Mouse (Mus musculus): ENCODE measurements at regions not wholly inside any gene's neighbourhood (a gene's known extent, or its start where the extent isn't known, plus 50 kb on each side); places are given as distances from the start of the nearest gene placed in this dataset.

GRCm38 (mm10) chr14:46706462-46706861 is 53.9 kb upstream of the Cdkn3 start:
- no peaks in the 10 kb centered on the region for H3K36me3 ChIP-seq
- no peak overlapping the region for H3K9ac ChIP-seq
- no peak for ATAC-seq
- no peak overlapping the region for H3K4me3 ChIP-seq
- H3K27me3 ChIP-seq (replicated peaks): no peaks in the 10 kb centered on the region; the same call in 1 of the 2 replicates
- peaks cover 5% of the 10 kb centered on the region for H3K4me1 ChIP-seq
- H3K4me2 ChIP-seq: no peak overlapping the region
- no peaks in the 10 kb centered on the region for H3K9me3 ChIP-seq (replicated peaks)
- H3K27ac ChIP-seq: no peak overlapping the region
- WGBS (ENCODE audit: insufficient replicate concordance): 77% methylated on average over 4 of the region's 4 CpGs

GRCm38 (mm10) chr14:46704316-46704751 is 56.0 kb upstream of the Cdkn3 start:
- Histone ChIP-seq H3K9ac (no peak overlapping the region), H3K9me3 (replicated peaks) (no peaks in the 10 kb centered on the region), H3K27me3 (replicated peaks) (no peaks in the 10 kb centered on the region; the same call in 1 of the 2 replicates), H3K36me3 (no peaks in the 10 kb centered on the region), H3K4me3 (no peak overlapping the region; the same call in 1 of the 2 replicates), H3K4me1 (peaks cover 5% of the 10 kb centered on the region), H3K4me2 (peak overlapping the region; percentile 36), H3K27ac (no peak overlapping the region)
- peak; percentile 55; the same call in 1 of the 2 replicates for ATAC-seq
- WGBS (ENCODE audit: insufficient replicate concordance): 15% methylated on average over 9 of the region's 9 CpGs

GRCm38 (mm10) chr14:46702669-46703435 is 57.5 kb upstream of the Cdkn3 start:
- no peak overlapping the region; the same call in 1 of the 2 replicates for H3K4me2 ChIP-seq
- 31% methylated on average over 17 of the region's 17 CpGs for WGBS (ENCODE audit: insufficient replicate concordance)
- H3K27me3 ChIP-seq (replicated peaks): no peaks in the 10 kb centered on the region
- H3K36me3 ChIP-seq: no peaks in the 10 kb centered on the region
- no peak overlapping the region for H3K4me3 ChIP-seq
- no peaks in the 10 kb centered on the region for H3K9me3 ChIP-seq (replicated peaks)
- no peak overlapping the region for H3K9ac ChIP-seq
- peaks cover 5% of the 10 kb centered on the region for H3K4me1 ChIP-seq
- no peak overlapping the region for H3K27ac ChIP-seq
- peak; percentile 46; the same call in 1 of the 2 replicates for ATAC-seq

- 77% methylated on average over 7 of the region's 7 CpGs for WGBS (ENCODE audit: insufficient replicate concordance)
- no peak overlapping the region for H3K27ac ChIP-seq
- no peak for ATAC-seq
These were observed 67.8 kb upstream of the Cdkn3 start for GRCm38 (mm10) chr14:46692571-46692970.

GRCm38 (mm10) chr14:46692067-46692466 is 68.3 kb upstream of the Cdkn3 start:
- 67% methylated on average over 2 of the region's 2 CpGs for WGBS (ENCODE audit: insufficient replicate concordance)
- no peak overlapping the region for H3K27ac ChIP-seq
- ATAC-seq: no peak
- H3K4me2 ChIP-seq: no peak overlapping the region
- H3K4me1 ChIP-seq: peaks cover under 1% of the 10 kb centered on the region; the same call in 1 of the 2 replicates
- H3K36me3 ChIP-seq: no peaks in the 10 kb centered on the region
- no peaks in the 10 kb centered on the region for H3K9me3 ChIP-seq (replicated peaks)
- no peak overlapping the region for H3K4me3 ChIP-seq
- no peaks in the 10 kb centered on the region for H3K27me3 ChIP-seq (replicated peaks)
- no peak overlapping the region for H3K9ac ChIP-seq

More at GRCm38 (mm10) chr14:46692571-46692970, 67.8 kb upstream of the Cdkn3 start:
- Histone ChIP-seq H3K4me3 (no peak overlapping the region), H3K9ac (no peak overlapping the region), H3K9me3 (replicated peaks) (no peaks in the 10 kb centered on the region), H3K36me3 (no peaks in the 10 kb centered on the region), H3K4me1 (no peaks in the 10 kb centered on the region), H3K4me2 (no peak overlapping the region), H3K27me3 (replicated peaks) (no peaks in the 10 kb centered on the region)

- no peak for ATAC-seq
- H3K27ac ChIP-seq: no peak overlapping the region
- H3K9me3 ChIP-seq (replicated peaks): no peaks in the 10 kb centered on the region
- no peak overlapping the region for H3K4me2 ChIP-seq
- H3K36me3 ChIP-seq: no peaks in the 10 kb centered on the region
- peaks cover 14% of the 10 kb centered on the region for H3K4me1 ChIP-seq
- H3K4me3 ChIP-seq: no peak overlapping the region
- H3K9ac ChIP-seq: no peak overlapping the region
- WGBS (ENCODE audit: insufficient replicate concordance): 73% methylated on average over 6 of the region's 6 CpGs
- no peaks in the 10 kb centered on the region for H3K27me3 ChIP-seq (replicated peaks)
These were observed 77.6 kb upstream of the Cdkn3 start for GRCm38 (mm10) chr14:46682728-46683127.

- H3K9me3 ChIP-seq (replicated peaks): no peaks in the 10 kb centered on the region
- 3% methylated on average over 4 of the region's 4 CpGs for WGBS (ENCODE audit: insufficient replicate concordance)
These were observed 81.4 kb upstream of the Cdkn3 start for GRCm38 (mm10) chr14:46678935-46679334.

GRCm38 (mm10) chr14:46671482-46672225 is 88.7 kb upstream of the Cdkn3 start:
- 66% methylated on average over 9 of the region's 9 CpGs for WGBS (ENCODE audit: insufficient replicate concordance)

More at GRCm38 (mm10) chr14:46678935-46679334, 81.4 kb upstream of the Cdkn3 start:
- H3K27ac ChIP-seq: no peak overlapping the region
- no peaks in the 10 kb centered on the region for H3K27me3 ChIP-seq (replicated peaks)
- no peak overlapping the region for H3K9ac ChIP-seq
- no peak overlapping the region for H3K4me2 ChIP-seq
- H3K4me1 ChIP-seq: peaks cover 10% of the 10 kb centered on the region
- H3K4me3 ChIP-seq: no peak overlapping the region
- ATAC-seq: no peak
- no peaks in the 10 kb centered on the region for H3K36me3 ChIP-seq

GRCm38 (mm10) chr14:46671062-46671461 is 89.3 kb upstream of the Cdkn3 start:
- no peak overlapping the region for H3K4me2 ChIP-seq
- ATAC-seq: no peak
- H3K36me3 ChIP-seq: no peaks in the 10 kb centered on the region
- H3K27ac ChIP-seq: peak overlapping the region; percentile 42; the same call in 1 of the 2 replicates
- no peaks in the 10 kb centered on the region for H3K27me3 ChIP-seq (replicated peaks)
- no peak overlapping the region for H3K9ac ChIP-seq
- peaks cover 22% of the 10 kb centered on the region for H3K4me1 ChIP-seq
- H3K9me3 ChIP-seq (replicated peaks): 0 out of 2 replicates have a peak, but pooled peaks cover 10% of the 10 kb centered on the region
- no peak overlapping the region for H3K4me3 ChIP-seq
- 80% methylated on average over 2 of the region's 2 CpGs for WGBS (ENCODE audit: insufficient replicate concordance)

More at GRCm38 (mm10) chr14:46671482-46672225, 88.7 kb upstream of the Cdkn3 start:
- Histone ChIP-seq H3K4me1 (peaks cover 22% of the 10 kb centered on the region), H3K9ac (no peak overlapping the region), H3K27ac (no peak overlapping the region), H3K27me3 (replicated peaks) (no peaks in the 10 kb centered on the region), H3K9me3 (replicated peaks) (0 out of 2 replicates have a peak, but pooled peaks cover 10% of the 10 kb centered on the region), H3K36me3 (no peaks in the 10 kb centered on the region), H3K4me2 (no peak overlapping the region), H3K4me3 (no peak overlapping the region)
- ATAC-seq: no peak

GRCm38 (mm10) chr14:46670221-46671046 is 89.9 kb upstream of the Cdkn3 start:
- Histone ChIP-seq H3K4me1 (peaks cover 22% of the 10 kb centered on the region), H3K4me3 (no peak overlapping the region), H3K27me3 (replicated peaks) (no peaks in the 10 kb centered on the region), H3K9ac (no peak overlapping the region), H3K4me2 (no peak overlapping the region), H3K36me3 (no peaks in the 10 kb centered on the region), H3K9me3 (replicated peaks) (0 out of 2 replicates have a peak, but pooled peaks cover 10% of the 10 kb centered on the region), H3K27ac (peak overlapping the region; percentile 42; the same call in 1 of the 2 replicates)
- 65% methylated on average over 20 of the region's 20 CpGs for WGBS (ENCODE audit: insufficient replicate concordance)
- no peak for ATAC-seq

GRCm38 (mm10) chr14:46668275-46668674 is 92.1 kb upstream of the Cdkn3 start:
- 0 out of 2 replicates have a peak, but pooled peaks have one; percentile 27 for ATAC-seq
- peaks cover 22% of the 10 kb centered on the region for H3K4me1 ChIP-seq
- no peaks in the 10 kb centered on the region; the same call in 1 of the 2 replicates for H3K27me3 ChIP-seq (replicated peaks)
- no peak overlapping the region for H3K27ac ChIP-seq
- no peak overlapping the region for H3K9ac ChIP-seq
- H3K4me2 ChIP-seq: no peak overlapping the region
- WGBS (ENCODE audit: insufficient replicate concordance): 41% methylated on average over 3 of the region's 3 CpGs
- H3K9me3 ChIP-seq (replicated peaks): 0 out of 2 replicates have a peak, but pooled peaks cover 10% of the 10 kb centered on the region
- H3K4me3 ChIP-seq: no peak overlapping the region
- no peaks in the 10 kb centered on the region for H3K36me3 ChIP-seq
